Mouse (Mus musculus) ES-E14 (cell line): ENCODE data around the gene Bad. TPM values are rescaled to one million over a fixed set of nuclear protein-coding genes. Genes with fewer than 3 reads are reported as not detected.

Experiments used
- DNase-seq: peaks from one replicate; pipeline ENCODE4 v3.0.0-alpha.2; 2013; ENCODE audit warnings: low read depth, low spot score
- H3K27ac ChIP-seq: 2 replicates; pipeline ENCODE4 v1.5.1; 2012; ENCODE audit warnings: low read depth, mild to moderate bottlenecking, low read length, moderate library complexity, mixed read lengths; ENCODE audit not compliant: poor library complexity, insufficient read depth, severe bottlenecking
- H3K36me3 ChIP-seq: 2 replicates; pipeline ENCODE4 v1.6.1; 2012; ENCODE audit warnings: mild to moderate bottlenecking, low read length, moderate library complexity, mixed read lengths; ENCODE audit not compliant: control insufficient read depth, poor library complexity, insufficient read depth, severe bottlenecking
- H3K4me1 ChIP-seq, 2 experiments: fragments of 150-350 bp in 1 of 2; sonication (generic) in 1 of 2; 2 replicates each; pipeline ENCODE4 v1.6.1; 2012; ENCODE audit warnings: low read length in 2 of 2, mild to moderate bottlenecking in 1 of 2, mixed read lengths in 1 of 2; ENCODE audit not compliant: control insufficient read depth in 2 of 2, insufficient read depth in 2 of 2, poor library complexity in 1 of 2
- H3K4me3 ChIP-seq, 2 experiments: fragments of 150-350 bp in 1 of 2; sonication (generic) in 1 of 2; 2 replicates each; pipeline ENCODE4 v1.5.1; 2012; ENCODE audit warnings: low read length in 2 of 2, low read depth in 1 of 2, mild to moderate bottlenecking in 1 of 2, mixed read lengths in 1 of 2; ENCODE audit not compliant: insufficient read depth in 1 of 2, poor library complexity in 1 of 2, severe bottlenecking in 1 of 2
- H3K9ac ChIP-seq: 2 replicates; pipeline ENCODE4 v1.6.1; 2012; ENCODE audit warnings: low read depth, mild to moderate bottlenecking, low read length, mixed read lengths; ENCODE audit not compliant: poor library complexity, insufficient read depth, severe bottlenecking
- H3K9me3 ChIP-seq: fragments of 150-350 bp; sonication (generic); 2 replicates; pipeline ENCODE4 v1.6.1; 2012; ENCODE audit warnings: low read depth, mild to moderate bottlenecking, low read length; ENCODE audit not compliant: control insufficient read depth, insufficient read depth
- CHD2 ChIP-seq: IDR thresholded peaks from 2 replicates; pipeline ENCODE4 v1.6.1; 2014; ENCODE audit warnings: mild to moderate bottlenecking, low read depth, low read length, inconsistent platforms
- HCFC1 ChIP-seq: IDR thresholded peaks from 2 replicates; pipeline ENCODE4 v1.6.1; 2012; ENCODE audit warnings: low read length, inconsistent platforms, borderline replicate concordance; ENCODE audit not compliant: insufficient read depth
- MAFK ChIP-seq: IDR thresholded peaks from 2 replicates; pipeline ENCODE4 v1.6.1; 2014; ENCODE audit warnings: mild to moderate bottlenecking, low read depth, low read length, inconsistent platforms; ENCODE audit not compliant: insufficient read depth
- ZC3H11A ChIP-seq: IDR thresholded peaks from 2 replicates; pipeline ENCODE4 v1.6.1; 2012; ENCODE audit warnings: low read depth, mild to moderate bottlenecking, inconsistent platforms, low read length, borderline replicate concordance
- ZNF384 ChIP-seq: IDR thresholded peaks from 2 replicates; pipeline ENCODE4 v1.6.1; 2012; ENCODE audit warnings: low read depth, low read length, inconsistent platforms
- in situ Hi-C, 2 experiments: fragments of 600-800 bp; cut with MboI; formaldehyde crosslinking; loops; one replicate each; pipeline ENCODE4 v1.15.1; 2025; ENCODE audit warnings: low sequenced_read_pairs in 2 of 2, inconsistent platforms in 1 of 2; ENCODE audit not compliant: unreplicated experiment in 2 of 2
- total RNA-seq: library from RNA; depleted of rRNA; stranded (reverse); fragments of 300-350 nt; gene quantifications from 2 replicates; pipeline ENCODE4 v1.2.3, GENCODE M21; 2012

Bad gene
- total RNA-seq, 1 experiment = 22.9 TPM

- DNase-seq = no peak
- H3K4me3 ChIP-seq = no peak overlapping the region
- no peak overlapping the region for H3K9ac ChIP-seq
- H3K4me1 ChIP-seq = peaks cover 0 to 2% of the 10 kb centered on the region in 2 experiments; a peak in 2 of 4 replicates
- H3K9me3 ChIP-seq = no peaks in the 10 kb centered on the region
- TF ChIP-seq ZNF384 (no peak), CHD2 (no peak), HCFC1 (no peak), MAFK (no peak)
- H3K36me3 ChIP-seq = peaks cover 23% of the 10 kb centered on the region
- in situ Hi-C loops = no loop called here
- no peak overlapping the region for H3K27ac ChIP-seq
Measured at GRCm38 (mm10) chr19:6914540-6914939, 27.1 kb upstream of the Bad start.

GRCm38 (mm10) chr19:6915276-6915675 lies 26.4 kb upstream of the Bad start:
- Histone ChIP-seq H3K36me3 (peaks cover 25% of the 10 kb centered on the region), H3K27ac (no peak overlapping the region), H3K4me1 (peaks cover 0 to 7% of the 10 kb centered on the region in 2 experiments; a peak in 2 of 4 replicates), H3K9ac (no peak overlapping the region), H3K4me3 (no peak overlapping the region), H3K9me3 (no peaks in the 10 kb centered on the region)
- no peak for TF ChIP-seq HCFC1
- in situ Hi-C loops = no loop called here
- no peak for DNase-seq

GRCm38 (mm10) chr19:6916496-6916895 lies 25.2 kb upstream of the Bad start:
- H3K4me3 ChIP-seq = no peak overlapping the region
- no peak for DNase-seq
- in situ Hi-C loops = no loop called here

GRCm38 (mm10) chr19:6918321-6918720 lies 23.3 kb upstream of the Bad start:
- Histone ChIP-seq H3K36me3 (peaks cover 4% of the 10 kb centered on the region; the same call in 1 of the 2 replicates), H3K9ac (no peak overlapping the region), H3K9me3 (no peaks in the 10 kb centered on the region), H3K4me1 (peaks cover 3 to 11% of the 10 kb centered on the region in 2 experiments; a peak in 3 of 4 replicates), H3K4me3 (no peak overlapping the region), H3K27ac (no peak overlapping the region)
- in situ Hi-C loops = no loop called here
- no peak for TF ChIP-seq ZNF384
- no peak for TF ChIP-seq HCFC1
- TF ChIP-seq CHD2 = no peak
- TF ChIP-seq MAFK = no peak
- TF ChIP-seq ZC3H11A = no peak
- DNase-seq = no peak

More at GRCm38 (mm10) chr19:6916496-6916895, 25.2 kb upstream of the Bad start:
- H3K4me1 ChIP-seq = peaks cover 0 to 8% of the 10 kb centered on the region in 2 experiments; a peak in 2 of 4 replicates
- no peak overlapping the region for H3K9ac ChIP-seq
- peaks cover 20% of the 10 kb centered on the region for H3K36me3 ChIP-seq
- TF ChIP-seq MAFK = no peak
- no peak for TF ChIP-seq HCFC1
- TF ChIP-seq ZC3H11A = no peak
- TF ChIP-seq CHD2 = no peak
- TF ChIP-seq ZNF384 = no peak
- H3K27ac ChIP-seq = no peak overlapping the region
- no peaks in the 10 kb centered on the region for H3K9me3 ChIP-seq

GRCm38 (mm10) chr19:6919431-6919830 lies 22.2 kb upstream of the Bad start:
- DNase-seq = no peak
- Histone ChIP-seq H3K9me3 (no peaks in the 10 kb centered on the region), H3K4me1 (peaks cover 3 to 11% of the 10 kb centered on the region in 2 experiments; a peak in 3 of 4 replicates), H3K27ac (no peak overlapping the region), H3K36me3 (peaks cover 2% of the 10 kb centered on the region; the same call in 1 of the 2 replicates), H3K9ac (no peak overlapping the region), H3K4me3 (no peak overlapping the region)
- in situ Hi-C loops = no loop called here
- no peak for TF ChIP-seq MAFK
- TF ChIP-seq ZC3H11A = no peak
- no peak for TF ChIP-seq ZNF384
- TF ChIP-seq HCFC1 = no peak
- TF ChIP-seq CHD2 = no peak
